Mouse (Mus musculus) thymus, adult 2 months (tissue): Measurements from ENCODE around the gene Ccnk. TPM values are rescaled to one million over a fixed set of nuclear protein-coding genes. Genes with fewer than 3 reads are reported as not detected.

ENCODE experiments used
- DNase-seq: peaks from one replicate; pipeline ENCODE4 v3.0.0; 2021
- H3K27ac ChIP-seq: fragments of 200-500 bp; 2 replicates; pipeline ENCODE4 v1.5.1; 2012; ENCODE audit warnings: low read length, control low read depth; ENCODE audit not compliant: control insufficient read depth, insufficient read depth
- H3K27me3 ChIP-seq: fragments of 200-500 bp; 2 replicates; pipeline ENCODE4 v1.6.1; 2012; ENCODE audit warnings: mild to moderate bottlenecking, low read length, moderate library complexity, mixed read lengths; ENCODE audit not compliant: control insufficient read depth, insufficient read depth
- H3K36me3 ChIP-seq: fragments of 200-500 bp; 2 replicates; pipeline ENCODE4 v1.6.1; 2012; ENCODE audit warnings: mild to moderate bottlenecking, low read length, moderate library complexity; ENCODE audit not compliant: control insufficient read depth, insufficient read depth
- H3K4me1 ChIP-seq: fragments of 200-500 bp; replicated peaks from 2 replicates; pipeline ENCODE4 v1.6.1; 2012; ENCODE audit warnings: low read length; ENCODE audit not compliant: control insufficient read depth, insufficient read depth
- H3K4me3 ChIP-seq: fragments of 200-500 bp; 2 replicates; pipeline ENCODE4 v1.5.1; 2012; ENCODE audit warnings: mild to moderate bottlenecking, low read length, control low read depth, moderate library complexity; ENCODE audit not compliant: control insufficient read depth, insufficient read depth
- CTCF ChIP-seq: fragments of 200-500 bp; IDR thresholded peaks from 2 replicates; pipeline ENCODE4 v1.5.1; 2012; ENCODE audit warnings: mild to moderate bottlenecking, control low read depth, low read length, moderate library complexity, borderline replicate concordance; ENCODE audit not compliant: control insufficient read depth, poor library complexity, insufficient read depth; ENCODE audit errors: extremely low read depth
- POLR2A ChIP-seq: fragments of 200-500 bp; IDR thresholded peaks from 2 replicates; pipeline ENCODE4 v1.6.1; 2012; ENCODE audit warnings: mild to moderate bottlenecking, low read length, control low read depth, moderate library complexity; ENCODE audit not compliant: control insufficient read depth, poor library complexity, insufficient read depth; ENCODE audit errors: extremely low read depth
- WGBS: fragments of 180-500 bp; shearing (Covaris S2); methylation state at CpG from one replicate; pipeline ENCODE4 v1.1.7; 2018; 5-methylcytosine and 5-hydroxymethylcytosine counted together
- polyA plus RNA-seq: library from polyadenylated mRNA; depleted of rRNA; stranded (reverse); fragments of >200 nt; gene quantifications from 2 replicates; pipeline ENCODE4 v1.2.3, GENCODE M21; 2012

The Ccnk gene
- polyA plus RNA-seq, 1 experiment: 36.2 TPM

DNA sequence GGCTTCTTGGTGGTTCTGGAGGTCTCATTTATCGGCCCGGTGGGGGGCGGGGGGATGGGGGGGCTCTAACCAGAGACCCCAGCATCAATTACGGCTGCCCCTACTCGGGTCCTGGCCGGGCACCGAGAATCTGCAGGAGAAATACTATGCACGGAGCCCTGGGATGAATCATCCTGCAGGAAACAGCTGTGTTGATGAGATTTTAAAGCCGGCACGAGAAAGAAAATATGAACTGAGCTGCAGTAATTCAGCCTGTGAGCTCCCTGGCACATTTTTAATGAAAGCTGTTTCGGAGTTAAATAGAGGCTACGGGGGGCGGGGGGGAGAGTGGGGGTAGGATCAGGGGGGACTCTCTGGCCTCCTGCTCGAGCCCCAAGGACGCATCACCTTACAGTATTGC, 39.8 kb downstream of the Ccnk start:
- Histone ChIP-seq H3K4me3 (no peak overlapping the region), H3K27me3 (no peaks in the 10 kb centered on the region), H3K4me1 (no peaks in the 10 kb centered on the region), H3K36me3 (no peaks in the 10 kb centered on the region), H3K27ac (no peak overlapping the region)
- 90% methylated on average over 15 of the region's 15 CpGs for WGBS
- DNase-seq: no peak
- TF ChIP-seq CTCF (no peak), POLR2A (no peak)

DNA sequence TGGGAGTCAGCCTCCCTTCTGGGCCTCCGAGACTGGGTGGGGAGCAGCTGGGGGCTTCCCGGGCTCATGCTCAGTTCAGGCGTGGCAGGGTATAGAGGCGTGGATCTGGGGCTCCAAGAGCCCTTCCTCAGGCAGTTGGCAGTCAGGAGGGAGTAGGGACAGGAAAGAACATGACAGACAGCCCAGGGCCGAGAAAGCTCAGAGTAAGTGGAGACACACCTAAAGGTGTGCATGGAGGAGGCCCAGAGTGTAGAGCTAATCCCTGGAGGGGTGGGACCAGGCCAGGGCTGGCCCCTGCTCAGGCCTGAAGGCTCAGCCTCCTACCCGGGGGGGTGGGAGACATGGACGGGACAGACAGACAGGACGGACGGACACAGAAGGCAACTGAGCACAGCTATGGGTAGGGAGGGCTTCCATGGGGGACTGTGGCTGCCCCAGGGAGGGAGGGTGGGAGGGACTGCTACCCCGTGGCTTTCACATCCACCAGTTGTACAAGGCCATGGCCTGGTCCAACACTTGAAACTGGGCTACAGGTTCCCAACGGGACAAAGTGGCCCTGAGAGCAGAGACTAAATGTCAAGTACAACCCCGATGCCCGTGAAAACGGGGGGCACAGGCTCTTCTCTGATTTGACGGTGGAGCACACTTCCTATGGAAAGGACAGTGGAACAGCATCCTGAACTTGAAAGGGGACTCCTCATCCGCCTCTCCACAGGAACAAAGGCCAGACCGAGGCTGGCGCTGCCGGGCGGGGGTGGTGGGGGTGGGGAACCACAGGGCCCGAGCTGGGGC, 40.6 kb downstream of the Ccnk start:
- Histone ChIP-seq H3K27ac (no peak overlapping the region), H3K4me1 (no peaks in the 10 kb centered on the region), H3K4me3 (no peak overlapping the region), H3K36me3 (no peaks in the 10 kb centered on the region), H3K27me3 (no peaks in the 10 kb centered on the region)
- no peak for DNase-seq
- no peak for TF ChIP-seq POLR2A
- WGBS: 93% methylated on average over 21 of the region's 21 CpGs

- no peak overlapping the region for H3K27ac ChIP-seq
- no peaks in the 10 kb centered on the region for H3K4me1 ChIP-seq
- no peak overlapping the region for H3K4me3 ChIP-seq
- no peak for DNase-seq
- no peaks in the 10 kb centered on the region for H3K36me3 ChIP-seq
- no peak for TF ChIP-seq POLR2A
- TF ChIP-seq CTCF: no peak
- 92% methylated on average over 12 of the region's 12 CpGs for WGBS
- no peaks in the 10 kb centered on the region for H3K27me3 ChIP-seq
These were observed 41.2 kb downstream of the Ccnk start for GRCm38 (mm10) chr12:108220621-108221020.

GRCm38 (mm10) chr12:108221206-108221605, 41.8 kb downstream of the Ccnk start:
- H3K4me3 ChIP-seq: no peak overlapping the region
- no peaks in the 10 kb centered on the region for H3K4me1 ChIP-seq
- TF ChIP-seq POLR2A: no peak
- no peak for TF ChIP-seq CTCF
- no peaks in the 10 kb centered on the region for H3K36me3 ChIP-seq
- no peak for DNase-seq
- no peaks in the 10 kb centered on the region for H3K27me3 ChIP-seq
- no peak overlapping the region for H3K27ac ChIP-seq
- WGBS: 85% methylated on average over 10 of the region's 10 CpGs

GRCm38 (mm10) chr12:108221712-108222111, 42.3 kb downstream of the Ccnk start:
- TF ChIP-seq POLR2A (no peak), CTCF (no peak)
- H3K4me1 ChIP-seq: no peaks in the 10 kb centered on the region
- WGBS: 95% methylated on average over 7 of the region's 7 CpGs
- DNase-seq: no peak
- no peaks in the 10 kb centered on the region for H3K36me3 ChIP-seq
- H3K4me3 ChIP-seq: no peak overlapping the region
- H3K27me3 ChIP-seq: no peaks in the 10 kb centered on the region
- H3K27ac ChIP-seq: no peak overlapping the region

GRCm38 (mm10) chr12:108223357-108223756, 44.0 kb downstream of the Ccnk start:
- Histone ChIP-seq H3K27ac (no peak overlapping the region), H3K36me3 (no peaks in the 10 kb centered on the region), H3K27me3 (no peaks in the 10 kb centered on the region), H3K4me3 (no peak overlapping the region), H3K4me1 (no peaks in the 10 kb centered on the region)
- no peak for TF ChIP-seq POLR2A
- no peak for TF ChIP-seq CTCF
- no peak for DNase-seq
- 89% methylated on average over 8 of the region's 8 CpGs for WGBS

DNA sequence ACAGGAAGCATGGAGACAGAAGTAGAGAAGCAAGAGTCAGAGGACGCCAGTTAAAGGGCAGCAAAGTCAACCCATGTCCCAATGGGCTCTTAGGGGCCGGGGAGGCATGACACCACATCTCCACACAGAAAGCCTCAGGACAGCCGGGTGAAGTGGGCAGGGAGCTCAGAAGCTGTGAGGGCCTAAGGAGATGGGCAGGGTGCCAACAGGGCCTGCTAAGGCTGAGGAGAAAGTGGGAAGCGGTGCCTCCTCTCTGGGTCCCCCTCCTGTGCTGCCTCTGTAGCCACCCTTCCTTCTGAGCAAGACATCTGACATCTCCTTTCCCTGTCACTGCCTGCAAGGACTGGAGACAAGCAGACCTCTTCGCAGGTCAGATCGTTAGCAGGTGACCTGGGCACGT, 46.4 kb downstream of the Ccnk start:
- 93% methylated on average over 7 of the region's 7 CpGs for WGBS
- Histone ChIP-seq H3K4me1 (no peaks in the 10 kb centered on the region), H3K27ac (no peak overlapping the region), H3K36me3 (no peaks in the 10 kb centered on the region), H3K27me3 (no peaks in the 10 kb centered on the region), H3K4me3 (no peak overlapping the region)
- no peak for DNase-seq
- TF ChIP-seq POLR2A (no peak), CTCF (no peak)
